Mouse (Mus musculus) bone marrow macrophage, adult 2 months (primary cell): ENCODE measurements around the gene 4930524J08Rik.

Experiments
- CTCF ChIP-seq: IDR thresholded peaks from 2 replicates; pipeline ENCODE4 v1.5.1; 2012; ENCODE audit warnings: low read depth, mild to moderate bottlenecking, low read length, moderate library complexity
- POLR2A ChIP-seq: IDR thresholded peaks from 2 replicates; pipeline ENCODE4 v1.6.1; 2012; ENCODE audit warnings: mild to moderate bottlenecking, low read depth, low read length, borderline replicate concordance

DNA sequence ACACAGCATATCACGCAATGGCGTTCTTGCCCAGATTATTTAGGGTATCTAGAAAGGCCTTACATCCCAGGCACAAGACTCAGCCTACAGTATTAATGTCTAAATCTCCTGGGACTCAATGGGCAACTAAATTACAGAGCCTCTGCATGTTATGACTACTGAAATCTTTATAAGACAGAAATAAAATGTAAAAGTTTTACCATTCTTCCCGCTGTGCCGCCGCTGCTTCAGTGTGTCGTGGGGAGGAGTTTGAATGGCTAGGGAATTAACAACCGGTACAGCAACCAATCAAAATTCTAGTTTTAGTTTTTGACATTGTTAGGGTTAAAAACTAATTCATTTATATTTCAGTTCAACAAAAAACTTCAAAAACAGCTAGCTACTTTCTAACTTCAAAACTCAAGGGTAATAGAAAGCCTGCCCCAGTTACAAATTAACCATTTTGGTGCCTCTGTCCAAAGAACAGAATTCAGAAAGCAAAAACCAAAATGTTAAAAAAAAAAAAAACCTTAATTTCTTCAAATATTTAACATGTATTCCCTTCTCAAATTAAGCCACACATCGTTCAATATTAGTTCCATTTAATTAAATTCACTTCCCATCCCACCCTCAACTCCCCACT lies 2.4 kb upstream of the 4930524J08Rik start:
- no peak for TF ChIP-seq POLR2A
- TF ChIP-seq CTCF: no peak
